Mouse (Mus musculus) liver, postnatal 0 days (tissue): ENCODE measurements around the gene A530032D15Rik. TPM values are rescaled to one million over a fixed set of nuclear protein-coding genes. Genes with fewer than 3 reads are reported as not detected.
A peak's percentile ranks its signal among the peaks of the same experiment; 100 is the strongest.
"Not testable (repeated sequence)": the region's sequence is repeated elsewhere in the genome, so short reads cannot be mapped to it uniquely, and the experiment has no call there.

Experiments used
- ATAC-seq: fragments of 200-750 bp; cut with Nextera tagmentation; 2 replicates; pipeline ENCODE4 v1.8.0; 2017; ENCODE audit warnings: mild to moderate bottlenecking, moderate library complexity
- DNase-seq: peaks from one replicate; pipeline ENCODE4 v3.0.0-alpha.2; 2016
- H3K27ac ChIP-seq: fragments of 300-500 bp; sonication (generic); 2 replicates; pipeline ENCODE4 v1.5.1; 2014; ENCODE audit warnings: antibody characterized with exemption, moderate library complexity, mild to moderate bottlenecking, low read depth
- H3K27me3 ChIP-seq: fragments of 300-500 bp; sonication (generic); 2 replicates; pipeline ENCODE4 v1.6.1; 2014; ENCODE audit warnings: low read length, control low read depth, mixed read lengths; ENCODE audit not compliant: insufficient read depth
- H3K36me3 ChIP-seq: fragments of 300-500 bp; sonication (generic); replicated peaks from 2 replicates; pipeline ENCODE4 v1.6.1; 2014; ENCODE audit warnings: mild to moderate bottlenecking, control low read depth, low read length, moderate library complexity, mixed read lengths; ENCODE audit not compliant: insufficient read depth
- H3K4me1 ChIP-seq: fragments of 300-500 bp; sonication (generic); 2 replicates; pipeline ENCODE4 v1.6.1; 2014; ENCODE audit warnings: antibody characterized with exemption, mild to moderate bottlenecking, control low read depth; ENCODE audit not compliant: insufficient read depth
- H3K4me2 ChIP-seq: fragments of 300-500 bp; sonication (generic); 2 replicates; pipeline ENCODE4 v1.6.1; 2014; ENCODE audit warnings: low read depth, mild to moderate bottlenecking, low read length, moderate library complexity, mixed read lengths
- H3K4me3 ChIP-seq: fragments of 300-500 bp; sonication (generic); 2 replicates; pipeline ENCODE4 v1.5.1; 2014; ENCODE audit warnings: low read depth, low read length
- H3K9ac ChIP-seq: fragments of 300-500 bp; sonication (generic); replicated peaks from 2 replicates; pipeline ENCODE4 v1.6.1; 2014; ENCODE audit warnings: mild to moderate bottlenecking, moderate library complexity
- H3K9me3 ChIP-seq: fragments of 300-500 bp; sonication (generic); 2 replicates; pipeline ENCODE4 v1.6.1; 2016; ENCODE audit warnings: mild to moderate bottlenecking, control low read depth, low read length, mixed read lengths
- WGBS: fragments of 180-500 bp; shearing (Covaris S2); extraction: QIAGEN DNeasy Blood & Tissue Kit; methylation state at CpG from one replicate; pipeline ENCODE4 v1.1.7; 2014; ENCODE audit not compliant: insufficient replicate concordance; 5-methylcytosine and 5-hydroxymethylcytosine counted together
- polyA plus RNA-seq: library from polyadenylated mRNA; unstranded; fragments of >200 nt; fragmentation: Nextera tagmentation; extraction: Ambion mirVana; gene quantifications from 2 replicates; pipeline ENCODE4 v1.2.1, GENCODE M21; 2015

A530032D15Rik gene
- polyA plus RNA-seq, 1 experiment from 2014 or later = 0.23 TPM

DNA sequence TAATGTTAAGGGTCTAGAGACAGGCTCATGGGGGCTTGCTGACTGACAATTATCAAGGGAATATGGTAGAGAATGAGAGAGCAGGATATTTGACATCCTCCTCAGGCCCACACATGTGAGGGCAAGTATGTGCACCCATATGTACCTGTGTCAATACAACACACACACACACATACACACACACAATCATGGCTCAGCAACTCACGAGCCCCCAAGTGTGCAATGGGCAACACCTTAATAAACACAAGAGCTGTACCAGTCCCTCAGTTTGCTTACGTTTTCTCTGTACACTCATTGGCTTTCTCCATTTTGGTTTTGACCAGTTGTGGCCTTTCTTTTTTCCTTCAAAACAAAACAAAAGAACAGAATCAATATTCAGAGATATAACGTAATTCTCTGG is 24.9 kb downstream of the A530032D15Rik start:
- ATAC-seq, H3K27me3 ChIP-seq, H3K4me2 ChIP-seq, H3K27ac ChIP-seq, H3K9ac ChIP-seq, H3K4me3 ChIP-seq, H3K4me1 ChIP-seq, H3K9me3 ChIP-seq, H3K36me3 ChIP-seq: not testable (repeated sequence)
- peak; percentile 5 for DNase-seq
- WGBS = 51% methylated on average over 3 of the region's 3 CpGs

DNA sequence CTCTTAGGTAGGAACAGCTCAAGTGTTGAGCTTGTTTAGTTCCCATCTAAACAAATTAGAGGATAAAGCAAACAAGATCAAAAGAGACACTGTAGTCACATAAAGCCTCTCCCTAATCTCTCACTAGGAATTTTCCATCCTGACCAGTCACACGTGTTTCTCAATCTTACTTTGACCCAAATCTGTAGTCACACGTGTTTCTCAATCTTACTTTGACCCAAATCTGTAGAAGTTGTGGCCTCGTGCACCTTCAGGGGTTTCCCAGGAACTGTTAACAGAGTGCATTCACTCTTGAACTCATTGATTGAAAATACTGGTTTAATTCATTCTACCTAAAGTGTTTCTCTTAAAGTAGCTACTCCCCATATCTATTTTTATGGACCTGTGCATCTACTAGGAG is 36.6 kb downstream of the A530032D15Rik start:
- H3K9me3 ChIP-seq, H3K9ac ChIP-seq: not testable (repeated sequence)
- WGBS = 55% methylated on average over 3 of the region's 3 CpGs

GRCm38 (mm10) chr1:85071690-85072089 is 38.0 kb downstream of the A530032D15Rik start:
- not testable (repeated sequence) for H3K9me3 ChIP-seq, H3K4me1 ChIP-seq, H3K36me3 ChIP-seq, H3K4me3 ChIP-seq, ATAC-seq, H3K4me2 ChIP-seq, H3K9ac ChIP-seq, H3K27me3 ChIP-seq, H3K27ac ChIP-seq
- WGBS = 43% methylated on average over 3 of the region's 3 CpGs
- DNase-seq = peak; percentile 8

More for the DNA sequence above, 36.6 kb downstream of the A530032D15Rik start:
- ATAC-seq, H3K4me2 ChIP-seq, H3K4me1 ChIP-seq, H3K4me3 ChIP-seq, H3K36me3 ChIP-seq, H3K27ac ChIP-seq, DNase-seq, H3K27me3 ChIP-seq: not testable (repeated sequence)

- not testable (repeated sequence) for H3K27me3 ChIP-seq, H3K4me3 ChIP-seq, H3K27ac ChIP-seq, H3K9me3 ChIP-seq, ATAC-seq, H3K4me1 ChIP-seq, DNase-seq, H3K4me2 ChIP-seq, H3K36me3 ChIP-seq, H3K9ac ChIP-seq
- WGBS = 60% methylated on average over 4 of the region's 6 CpGs
Observed at GRCm38 (mm10) chr1:85035801-85036200, 73.9 kb downstream of the A530032D15Rik start.

GRCm38 (mm10) chr1:85034394-85034793 is 75.3 kb downstream of the A530032D15Rik start:
- not testable (repeated sequence) for DNase-seq, H3K4me2 ChIP-seq, H3K9me3 ChIP-seq, H3K36me3 ChIP-seq, H3K4me1 ChIP-seq, H3K27me3 ChIP-seq, H3K4me3 ChIP-seq, H3K27ac ChIP-seq, ATAC-seq, H3K9ac ChIP-seq
- WGBS = 73% methylated on average over 3 of the region's 4 CpGs

GRCm38 (mm10) chr1:85033616-85034015 is 76.0 kb downstream of the A530032D15Rik start:
- not testable (repeated sequence) for DNase-seq, H3K9ac ChIP-seq, H3K27ac ChIP-seq, H3K27me3 ChIP-seq, H3K36me3 ChIP-seq, H3K4me3 ChIP-seq, H3K4me1 ChIP-seq, ATAC-seq, H3K9me3 ChIP-seq, H3K4me2 ChIP-seq
- WGBS = 68% methylated on average over 5 of the region's 6 CpGs

Other genes starting within 250 kb of the A530032D15Rik start
- 0.05 TPM in 1 of 2 replicates, not detected in the other for gene Slc16a14, start 174.7 kb downstream of the A530032D15Rik start, polyA plus RNA-seq
- gene Gm10553, start 9.7 kb downstream of the A530032D15Rik start, polyA plus RNA-seq = not detected in 2 replicates
- 0.34 and 1.1 TPM in 2 replicates for gene C130026I21Rik, start 160.7 kb upstream of the A530032D15Rik start, polyA plus RNA-seq